Mouse (Mus musculus): ENCODE data around the gene Gtf3c5.

- TF ChIP-seq CTCF (IDR thresholded peaks at IDR 0.05; ENCODE audit: extremely low read depth, insufficient read length, insufficient replicate concordance, low read depth, low read length) (no peak), POLR2A (IDR thresholded peaks at IDR 0.05; ENCODE audit: low read depth, low read length) (no peak)
Observed at GRCm38 (mm10) chr2:28537634-28537920, 46.0 kb downstream of the Gtf3c5 start.

Data from small intestine, adult 2 months (tissue).